Mouse (Mus musculus) liver, postnatal 0 days (tissue): Measurements from ENCODE around the gene Htr6.

Experiments
- CTCF ChIP-seq: sonication (generic); IDR thresholded peaks from 2 replicates; pipeline ENCODE4 v1.5.1; 2016; ENCODE audit warnings: antibody characterized with exemption, low read depth
- EP300 ChIP-seq: IDR thresholded peaks from 2 replicates; pipeline ENCODE4 v1.6.1; 2016; ENCODE audit warnings: antibody characterized with exemption, low read depth, mild to moderate bottlenecking

GRCm38 (mm10) chr4:139018388-139018787 is 57.0 kb downstream of the Htr6 start:
- TF ChIP-seq CTCF = no peak
- TF ChIP-seq EP300 = no peak
